Mouse (Mus musculus): ENCODE measurements around the gene Hs2st1. TPM values are rescaled to one million over a fixed set of nuclear protein-coding genes. Genes with fewer than 3 reads are reported as not detected.

Hs2st1 gene
- total and polyA plus RNA-seq, 3 experiments: 13.6 to 16.1 TPM; not detected in 1

DNA sequence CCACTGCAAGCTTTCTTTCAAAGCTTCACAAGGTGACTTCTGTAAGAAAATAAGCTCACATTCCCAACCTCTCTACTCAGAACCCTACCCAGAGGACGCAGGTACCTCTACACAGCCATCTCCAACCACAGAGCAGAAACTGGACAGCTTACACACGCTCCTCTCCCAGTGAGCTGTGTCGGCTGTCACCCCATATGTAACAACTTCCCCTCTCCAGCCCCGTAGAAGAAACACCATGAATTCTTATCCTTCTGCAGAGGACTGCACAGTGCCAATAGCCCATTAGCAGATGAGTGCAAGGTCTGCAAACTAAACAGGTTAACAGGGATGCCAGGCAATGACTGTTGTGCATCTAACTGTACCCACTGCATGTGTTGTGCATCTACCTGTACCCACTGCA, 23.5 kb downstream of the Hs2st1 start:
- peaks cover 0 to 7% of the 10 kb centered on the region in 2 experiments; a peak in 2 of 4 replicates for H3K36me3 ChIP-seq (ENCODE audit: control insufficient read depth in 1 of 2, insufficient read depth in 2 of 2, low read length in 2 of 2)
- DNase-seq (ENCODE audit: low read depth, low spot score): peak; percentile 23
- H3K9ac ChIP-seq (ENCODE audit: control insufficient read depth, low read depth, low read length, poor library complexity, severe bottlenecking): no peak overlapping the region
- H3K4me3 ChIP-seq (ENCODE audit: control insufficient read depth in 1 of 2, insufficient read depth in 1 of 2, low read depth in 2 of 2, low read length in 2 of 2): no peak overlapping the region
- H3K79me2 ChIP-seq (ENCODE audit: control insufficient read depth, insufficient read depth, low read length, poor library complexity): peaks cover 16% of the 10 kb centered on the region
- no peaks in the 10 kb centered on the region for H3K27me3 ChIP-seq (ENCODE audit: control insufficient read depth in 1 of 2, insufficient read depth in 2 of 2, low read length in 2 of 2)
- no peak for TF ChIP-seq BHLHE40 (IDR thresholded peaks at IDR 0.05; ENCODE audit: borderline replicate concordance, low read depth, low read length)
- no peak for TF ChIP-seq MYC (IDR thresholded peaks at IDR 0.05; ENCODE audit: low read depth, low read length)
- TF ChIP-seq SMC3 (IDR thresholded peaks at IDR 0.05; ENCODE audit: low read depth, low read length): no peak
- no peak for TF ChIP-seq ETS1 (IDR thresholded peaks at IDR 0.05; ENCODE audit: low read depth, low read length)
- no peak for TF ChIP-seq MAX (IDR thresholded peaks at IDR 0.05; ENCODE audit: low read length)
- TF ChIP-seq MXI1 (IDR thresholded peaks at IDR 0.05; ENCODE audit: low read depth, low read length): no peak
- no peak for TF ChIP-seq JUND (IDR thresholded peaks at IDR 0.05; ENCODE audit: low read depth, low read length)
- no peak for TF ChIP-seq RCOR1 (IDR thresholded peaks at IDR 0.05; ENCODE audit: low read depth, low read length)
- TF ChIP-seq GABPA (IDR thresholded peaks at IDR 0.05; ENCODE audit: low read depth, low read length): no peak
- TF ChIP-seq GATA1 (IDR thresholded peaks at IDR 0.05; ENCODE audit: low read depth, low read length): no peak
- no peak for TF ChIP-seq NRF1 (IDR thresholded peaks at IDR 0.05; ENCODE audit: insufficient read depth, low read depth, low read length, poor library complexity, severe bottlenecking)
- no peak for TF ChIP-seq SIN3A (IDR thresholded peaks at IDR 0.05; ENCODE audit: low read length)
- TF ChIP-seq UBTF (IDR thresholded peaks at IDR 0.05; ENCODE audit: borderline replicate concordance, insufficient read depth, low read depth, low read length): no peak
- no peak for TF ChIP-seq ZNF384 (IDR thresholded peaks at IDR 0.05; ENCODE audit: low read depth, low read length)
- TF ChIP-seq E2F4 (IDR thresholded peaks at IDR 0.05; ENCODE audit: borderline replicate concordance, low read depth, low read length): no peak
- TF ChIP-seq CHD1 (IDR thresholded peaks at IDR 0.05; ENCODE audit: low read depth, low read length): no peak
- no peak for TF ChIP-seq TBP (IDR thresholded peaks at IDR 0.05; ENCODE audit: low read depth, low read length)
- no peak for TF ChIP-seq TCF12 (IDR thresholded peaks at IDR 0.05; ENCODE audit: low read depth, low read length)
- TF ChIP-seq RAD21 (IDR thresholded peaks at IDR 0.05; ENCODE audit: low read depth, low read length): no peak
- no peaks in the 10 kb centered on the region for H3K9me3 ChIP-seq (replicated peaks; ENCODE audit: insufficient read depth, low read length)
- no peak overlapping the region for H3K27ac ChIP-seq (ENCODE audit: control insufficient read depth, low read depth, low read length)
- peaks cover 11 to 13% of the 10 kb centered on the region in 2 experiments for H3K4me1 ChIP-seq (ENCODE audit: control insufficient read depth in 1 of 2, insufficient read depth in 2 of 2, low read length in 2 of 2)

DNA sequence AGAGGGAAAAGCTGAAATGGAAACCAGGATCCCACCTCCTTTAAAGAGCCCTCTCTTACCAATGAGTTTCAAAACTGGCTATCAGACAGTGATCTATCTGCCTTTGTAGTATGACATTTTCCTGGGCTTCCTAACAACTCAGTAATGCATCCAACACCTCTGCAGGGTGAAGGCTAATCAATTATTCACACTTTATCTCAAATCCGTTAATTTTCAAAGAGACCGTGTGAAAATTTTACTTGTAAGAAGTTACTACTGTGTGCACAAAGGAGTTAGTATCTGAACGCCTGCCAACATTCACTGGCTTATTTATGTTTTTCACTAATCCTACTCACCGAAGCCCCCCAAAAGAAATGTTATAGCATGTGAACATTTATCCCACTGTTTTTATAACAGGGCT, 24.1 kb downstream of the Hs2st1 start:
- TF ChIP-seq MAX (IDR thresholded peaks at IDR 0.05; ENCODE audit: low read length): no peak
- no peak for TF ChIP-seq MAFK (IDR thresholded peaks at IDR 0.05; ENCODE audit: borderline replicate concordance, low read depth, low read length)
- no peak for TF ChIP-seq TBP (IDR thresholded peaks at IDR 0.05; ENCODE audit: low read depth, low read length)
- TF ChIP-seq ZC3H11A (IDR thresholded peaks at IDR 0.05; ENCODE audit: low read depth, low read length): no peak
- TF ChIP-seq TAL1 (IDR thresholded peaks at IDR 0.05; ENCODE audit: low read length): no peak
- no peak for TF ChIP-seq POLR2A (IDR thresholded peaks at IDR 0.05; ENCODE audit: control insufficient read depth in 1 of 2, insufficient read depth in 1 of 2, low read depth in 1 of 2, low read length in 2 of 2, poor library complexity in 1 of 2)
- no peak for TF ChIP-seq POLR2AphosphoS2 (IDR thresholded peaks at IDR 0.05; ENCODE audit: low read length)
- TF ChIP-seq ZMIZ1 (IDR thresholded peaks at IDR 0.05; ENCODE audit: low read depth, low read length): no peak
- TF ChIP-seq MYC (IDR thresholded peaks at IDR 0.05; ENCODE audit: low read depth, low read length): no peak
- TF ChIP-seq TCF12 (IDR thresholded peaks at IDR 0.05; ENCODE audit: low read depth, low read length): no peak
- no peak for TF ChIP-seq POLR2AphosphoS5 (IDR thresholded peaks at IDR 0.05; ENCODE audit: borderline replicate concordance, low read depth, low read length)
- TF ChIP-seq UBTF (IDR thresholded peaks at IDR 0.05; ENCODE audit: borderline replicate concordance, insufficient read depth, low read depth, low read length): no peak

More for the DNA sequence above, 24.1 kb downstream of the Hs2st1 start:
- no peak for DNase-seq (ENCODE audit: low read depth, low spot score)
- Histone ChIP-seq H3K9me3 (replicated peaks; ENCODE audit: insufficient read depth, low read length) (no peaks in the 10 kb centered on the region), H3K4me1 (ENCODE audit: control insufficient read depth in 1 of 2, insufficient read depth in 2 of 2, low read length in 2 of 2) (peaks cover 11 to 13% of the 10 kb centered on the region in 2 experiments), H3K9ac (ENCODE audit: control insufficient read depth, low read depth, low read length, poor library complexity, severe bottlenecking) (no peak overlapping the region), H3K79me2 (ENCODE audit: control insufficient read depth, insufficient read depth, low read length, poor library complexity) (peaks cover 16% of the 10 kb centered on the region), H3K36me3 (ENCODE audit: control insufficient read depth in 1 of 2, insufficient read depth in 2 of 2, low read length in 2 of 2) (peaks cover 0 to 10% of the 10 kb centered on the region in 2 experiments; a peak in 2 of 4 replicates), H3K27me3 (ENCODE audit: control insufficient read depth in 1 of 2, insufficient read depth in 2 of 2, low read length in 2 of 2) (no peaks in the 10 kb centered on the region), H3K4me3 (ENCODE audit: control insufficient read depth in 1 of 2, insufficient read depth in 1 of 2, low read depth in 2 of 2, low read length in 2 of 2) (no peak overlapping the region), H3K27ac (ENCODE audit: control insufficient read depth, low read depth, low read length) (no peak overlapping the region)

Measured in MEL (cell line).